Mouse (Mus musculus): Measurements from ENCODE around the gene Tmem14c. TPM values are rescaled to one million over a fixed set of nuclear protein-coding genes. Genes with fewer than 3 reads are reported as not detected.
A peak's percentile ranks its signal among the peaks of the same experiment; 100 is the strongest.

Gene Tmem14c
- total RNA-seq (2021) (100 to 1,000 TPM; 165 to 179 TPM), polyA plus RNA-seq (2012; rRNA removed) (136 and 180 TPM in 2 replicates)
- long read RNA-seq, transcript Tmem14c-201 (6 exons, 914 nt), result major isoform, 81 of 98 reads
- long read RNA-seq, partial matches to known transcripts, result 7 of 98 reads
- long read RNA-seq, other reads (novel, unspliced or antisense), result 10 of 98 reads

DNA sequence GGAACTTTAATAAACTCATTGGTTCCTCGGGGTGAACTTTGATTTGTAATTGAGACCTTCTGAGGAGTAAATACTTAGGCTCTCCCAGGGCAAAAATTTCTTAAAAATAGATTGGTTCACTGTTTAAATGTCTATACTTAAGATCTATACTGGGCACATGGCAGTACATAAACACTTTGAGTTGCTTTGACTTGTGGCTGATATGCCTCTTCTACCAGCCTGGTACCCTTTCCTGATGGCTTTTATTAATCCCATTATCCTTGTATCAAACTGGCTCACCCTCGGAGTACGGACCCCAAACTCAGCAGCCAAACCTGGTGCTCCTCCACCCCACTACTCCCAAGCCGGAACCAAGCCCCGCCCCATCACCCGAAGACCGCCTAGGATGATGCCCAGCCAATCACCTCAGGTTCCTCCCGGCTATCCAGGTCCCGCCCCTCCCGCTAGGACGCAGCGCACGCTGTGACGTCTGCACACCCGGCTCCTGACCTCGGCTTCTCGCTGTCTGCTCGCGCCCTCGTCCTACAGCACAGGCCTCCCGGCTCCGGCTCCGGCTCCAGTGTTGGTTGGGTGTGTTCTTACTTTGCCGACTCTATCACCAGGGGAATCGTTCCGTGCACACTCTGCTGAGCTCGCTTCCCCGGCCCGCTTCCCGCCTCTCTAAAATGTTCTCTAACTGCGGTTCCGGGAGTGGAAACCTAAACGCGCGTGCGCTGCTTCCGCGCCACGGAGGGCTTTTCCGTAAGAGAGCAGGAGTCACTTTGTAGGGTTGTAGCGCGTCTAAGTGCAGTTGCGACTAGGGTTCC lies at the start of gene Tmem14c:
TSS of gene Tmem14c (plus strand) at position 464 of the 806 bp plus-strand sequence.
- DNase-seq, result peak; percentile 95 to 96
- Histone ChIP-seq H3K4me3 (peak within 1 kb of the TSS; percentile 64), H3K27ac (peak within 1 kb of the TSS; percentile 96), H3K4me1 (ENCODE audit: control insufficient read depth, insufficient read depth, low read length) (peaks cover 5% of the 10 kb centered on the region), H3K9ac (ENCODE audit: low read depth, low read length) (peak within 1 kb of the TSS; percentile 87), H3K27me3 (ENCODE audit: control insufficient read depth, insufficient read depth, low read length) (no peaks in the 10 kb centered on the region), H3K36me3 (ENCODE audit: control insufficient read depth, insufficient read depth, low read length) (peaks cover 4% of the 10 kb centered on the region; the same call in 1 of the 2 replicates), H3K79me2 (replicated peaks; ENCODE audit: control insufficient read depth, insufficient read depth, low read length) (no peaks in the 10 kb centered on the region)
- intact Hi-C loops (cut with DNase I), result loop anchor here (1.0 kb wide), 2 partner anchors 15 to 233 kb away; partner anchors contain the start of genes Pak1ip1 and Smim13
- peak; percentile 97 for TF ChIP-seq POLR2A (IDR thresholded peaks at IDR 0.05; ENCODE audit: insufficient read depth, low read depth, low read length)
- TF ChIP-seq CTCF (IDR thresholded peaks at IDR 0.05), result no peak
- no peak for TF ChIP-seq EP300 (IDR thresholded peaks at IDR 0.05; ENCODE audit: insufficient read depth, low read depth, low read length)
- under 1% methylated on average over 43 of the region's 43 CpGs for WGBS

DNA sequence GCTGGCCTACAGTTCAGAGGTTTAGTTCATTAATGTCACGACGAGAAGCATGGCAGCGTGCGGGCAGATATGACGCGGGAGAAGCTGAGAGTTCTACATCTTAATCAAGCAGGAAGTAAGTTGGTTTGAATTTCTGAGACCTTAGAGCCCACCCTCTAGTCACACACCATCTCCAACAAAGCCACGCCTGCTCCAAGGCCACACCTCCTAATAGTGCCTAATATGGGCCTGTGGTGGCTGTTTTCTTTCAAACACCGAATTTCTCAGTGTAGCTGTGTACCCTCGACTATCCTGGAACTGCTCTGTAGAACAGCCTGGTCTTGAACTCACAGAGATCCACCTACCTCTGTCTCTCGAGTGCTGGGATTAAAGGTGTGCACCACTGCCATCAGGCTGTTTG lies 48.5 kb upstream of the Tmem14c start:
- Histone ChIP-seq H3K27me3 (ENCODE audit: control insufficient read depth, insufficient read depth, low read length) (no peaks in the 10 kb centered on the region), H3K9ac (ENCODE audit: low read depth, low read length) (no peak overlapping the region), H3K4me1 (ENCODE audit: control insufficient read depth, insufficient read depth, low read length) (no peaks in the 10 kb centered on the region), H3K4me3 (no peak overlapping the region), H3K36me3 (ENCODE audit: control insufficient read depth, insufficient read depth, low read length) (no peaks in the 10 kb centered on the region), H3K27ac (no peak overlapping the region), H3K79me2 (replicated peaks; ENCODE audit: control insufficient read depth, insufficient read depth, low read length) (no peaks in the 10 kb centered on the region)
- no peak for DNase-seq
- intact Hi-C loops (cut with DNase I), result no loop called here
- WGBS, result 91% methylated on average over 10 of the region's 10 CpGs
- TF ChIP-seq EP300 (IDR thresholded peaks at IDR 0.05; ENCODE audit: insufficient read depth, low read depth, low read length), result no peak
- no peak for TF ChIP-seq CTCF (IDR thresholded peaks at IDR 0.05)
- TF ChIP-seq POLR2A (IDR thresholded peaks at IDR 0.05; ENCODE audit: insufficient read depth, low read depth, low read length), result no peak

DNA sequence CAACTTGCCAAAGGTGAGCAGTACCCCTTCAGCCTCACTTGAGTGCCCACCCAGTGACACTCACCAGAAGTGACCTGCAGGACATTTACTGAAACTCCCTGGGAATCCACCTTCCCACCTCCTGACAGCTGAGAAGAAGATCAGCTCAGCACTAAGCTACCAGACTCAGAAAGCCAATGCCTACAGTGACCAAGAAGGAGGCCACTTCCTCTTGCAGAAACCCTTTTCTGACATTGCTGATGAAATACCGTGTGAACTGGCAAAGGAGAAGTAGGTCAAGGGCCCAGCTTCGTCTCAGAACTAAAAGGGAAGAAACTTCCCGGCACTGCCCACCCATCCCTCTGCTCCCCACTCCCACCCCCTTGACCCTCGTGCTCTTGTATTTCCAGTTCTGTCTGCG lies 47.5 kb upstream of the Tmem14c start:
- no peaks in the 10 kb centered on the region for H3K4me1 ChIP-seq (ENCODE audit: control insufficient read depth, insufficient read depth, low read length)
- WGBS, result 58% methylated on average over 5 of the region's 5 CpGs
- no peak overlapping the region for H3K27ac ChIP-seq
- DNase-seq, result no peak
- H3K27me3 ChIP-seq (ENCODE audit: control insufficient read depth, insufficient read depth, low read length), result no peaks in the 10 kb centered on the region
- H3K4me3 ChIP-seq, result no peak overlapping the region
- H3K79me2 ChIP-seq (replicated peaks; ENCODE audit: control insufficient read depth, insufficient read depth, low read length), result no peaks in the 10 kb centered on the region
- no peaks in the 10 kb centered on the region for H3K36me3 ChIP-seq (ENCODE audit: control insufficient read depth, insufficient read depth, low read length)
- no peak overlapping the region for H3K9ac ChIP-seq (ENCODE audit: low read depth, low read length)
- intact Hi-C loops (cut with DNase I), result no loop called here
- TF ChIP-seq POLR2A (IDR thresholded peaks at IDR 0.05; ENCODE audit: insufficient read depth, low read depth, low read length), result no peak
- no peak for TF ChIP-seq CTCF (IDR thresholded peaks at IDR 0.05)
- no peak for TF ChIP-seq EP300 (IDR thresholded peaks at IDR 0.05; ENCODE audit: insufficient read depth, low read depth, low read length)

DNA sequence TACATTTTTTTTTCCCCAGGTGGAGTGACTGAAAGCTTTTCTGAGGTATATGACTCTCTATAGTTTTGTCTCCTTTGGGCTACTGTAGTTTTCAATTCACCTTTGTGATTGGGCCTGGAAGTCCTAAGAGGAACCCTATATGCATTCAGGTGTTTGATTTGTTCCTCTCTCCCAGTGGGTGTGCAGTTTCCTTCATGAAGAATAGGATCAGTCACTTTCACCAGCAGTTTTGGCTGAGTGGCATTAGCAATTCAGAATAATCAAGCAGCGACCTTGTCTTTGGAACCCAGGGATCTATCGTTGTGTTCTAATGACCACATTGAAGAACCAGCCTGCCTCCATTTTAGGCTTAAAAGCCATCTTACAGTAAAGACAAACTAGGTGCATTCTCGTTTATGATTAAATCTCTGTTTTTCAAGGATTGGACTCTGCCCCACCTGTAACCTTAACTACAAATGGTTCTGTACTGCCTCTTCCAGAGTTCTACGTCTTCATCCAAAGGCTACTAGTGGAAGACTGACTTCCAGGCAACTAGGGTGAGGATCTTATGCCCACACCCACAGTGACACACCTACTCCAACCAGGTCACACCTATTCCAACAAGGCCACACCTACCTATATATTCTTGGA lies 46.2 kb upstream of the Tmem14c start:
- no peak for DNase-seq
- H3K36me3 ChIP-seq (ENCODE audit: control insufficient read depth, insufficient read depth, low read length), result no peaks in the 10 kb centered on the region
- no peak overlapping the region for H3K27ac ChIP-seq
- intact Hi-C loops (cut with DNase I), result no loop called here
- H3K79me2 ChIP-seq (replicated peaks; ENCODE audit: control insufficient read depth, insufficient read depth, low read length), result no peaks in the 10 kb centered on the region
- H3K4me1 ChIP-seq (ENCODE audit: control insufficient read depth, insufficient read depth, low read length), result no peaks in the 10 kb centered on the region
- H3K9ac ChIP-seq (ENCODE audit: low read depth, low read length), result no peak overlapping the region
- TF ChIP-seq POLR2A (IDR thresholded peaks at IDR 0.05; ENCODE audit: insufficient read depth, low read depth, low read length), result no peak
- TF ChIP-seq CTCF (IDR thresholded peaks at IDR 0.05), result no peak
- no peak for TF ChIP-seq EP300 (IDR thresholded peaks at IDR 0.05; ENCODE audit: insufficient read depth, low read depth, low read length)
- H3K27me3 ChIP-seq (ENCODE audit: control insufficient read depth, insufficient read depth, low read length), result no peaks in the 10 kb centered on the region
- WGBS, result 92% methylated on average over 4 of the region's 4 CpGs
- H3K4me3 ChIP-seq, result no peak overlapping the region

DNA sequence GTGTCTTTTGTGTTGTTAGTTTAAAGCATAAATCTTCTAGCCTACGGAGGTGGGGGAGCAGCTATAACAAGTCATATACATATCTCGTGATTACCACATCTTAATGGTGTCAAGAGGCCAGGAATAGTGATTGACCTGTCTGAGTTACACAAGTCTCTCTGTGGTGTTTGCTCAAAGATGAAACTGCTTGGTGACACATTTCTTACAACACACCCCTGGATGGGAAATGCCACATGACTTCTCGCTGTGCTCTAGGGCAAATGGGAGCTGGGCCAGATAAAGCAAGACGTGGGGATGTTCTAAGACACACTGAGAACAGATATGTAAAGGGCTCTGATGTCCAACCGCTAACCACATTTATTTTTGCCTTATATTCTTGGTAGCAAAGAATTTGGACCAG lies 44.8 kb upstream of the Tmem14c start:
- H3K9ac ChIP-seq (ENCODE audit: low read depth, low read length), result no peak overlapping the region
- no peak for DNase-seq
- intact Hi-C loops (cut with DNase I), result no loop called here
- no peak overlapping the region for H3K4me3 ChIP-seq
- no peaks in the 10 kb centered on the region for H3K27me3 ChIP-seq (ENCODE audit: control insufficient read depth, insufficient read depth, low read length)
- H3K36me3 ChIP-seq (ENCODE audit: control insufficient read depth, insufficient read depth, low read length), result no peaks in the 10 kb centered on the region
- no peaks in the 10 kb centered on the region for H3K79me2 ChIP-seq (replicated peaks; ENCODE audit: control insufficient read depth, insufficient read depth, low read length)
- TF ChIP-seq POLR2A (IDR thresholded peaks at IDR 0.05; ENCODE audit: insufficient read depth, low read depth, low read length), result no peak
- H3K4me1 ChIP-seq (ENCODE audit: control insufficient read depth, insufficient read depth, low read length), result no peaks in the 10 kb centered on the region
- 79% methylated on average over 5 of the region's 5 CpGs for WGBS
- H3K27ac ChIP-seq, result no peak overlapping the region

DNA sequence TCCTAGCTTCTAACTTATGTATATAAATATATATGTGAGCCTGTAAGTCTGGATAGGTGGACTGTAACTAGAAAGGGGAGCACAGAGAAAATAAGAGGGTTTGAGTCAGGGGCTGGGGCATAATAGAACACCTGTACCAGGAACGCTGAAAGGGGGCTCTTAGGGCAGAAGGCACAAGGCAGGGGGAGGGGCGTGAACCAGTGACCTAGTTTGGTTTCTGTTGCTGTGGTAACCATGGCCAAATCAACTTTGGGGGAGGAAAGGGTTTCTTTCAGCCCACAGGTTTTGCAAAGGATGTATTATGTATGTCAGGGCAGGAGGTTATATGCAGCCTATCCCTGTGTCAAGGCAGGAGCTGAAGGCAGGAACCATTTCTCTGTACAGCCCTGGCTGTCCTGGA lies 44.3 kb upstream of the Tmem14c start:
- H3K9ac ChIP-seq (ENCODE audit: low read depth, low read length), result no peak overlapping the region
- H3K27ac ChIP-seq, result no peak overlapping the region
- no peaks in the 10 kb centered on the region for H3K79me2 ChIP-seq (replicated peaks; ENCODE audit: control insufficient read depth, insufficient read depth, low read length)
- no peaks in the 10 kb centered on the region for H3K27me3 ChIP-seq (ENCODE audit: control insufficient read depth, insufficient read depth, low read length)
- intact Hi-C loops (cut with DNase I), result no loop called here
- 82% methylated on average over 2 of the region's 2 CpGs for WGBS
- DNase-seq, result no peak
- no peaks in the 10 kb centered on the region for H3K36me3 ChIP-seq (ENCODE audit: control insufficient read depth, insufficient read depth, low read length)
- H3K4me3 ChIP-seq, result no peak overlapping the region
- H3K4me1 ChIP-seq (ENCODE audit: control insufficient read depth, insufficient read depth, low read length), result no peaks in the 10 kb centered on the region
- TF ChIP-seq EP300 (IDR thresholded peaks at IDR 0.05; ENCODE audit: insufficient read depth, low read depth, low read length), result no peak
- TF ChIP-seq CTCF (IDR thresholded peaks at IDR 0.05), result no peak
- no peak for TF ChIP-seq POLR2A (IDR thresholded peaks at IDR 0.05; ENCODE audit: insufficient read depth, low read depth, low read length)
